Mouse (Mus musculus) urinary bladder, postnatal 14 days (tissue): ENCODE measurements around the gene 6430571L13Rik.

Experiments used
- DNase-seq: peaks from one replicate; pipeline ENCODE4 v3.0.0; 2021; ENCODE audit warnings: low spot score

Gene 6430571L13Rik

DNA sequence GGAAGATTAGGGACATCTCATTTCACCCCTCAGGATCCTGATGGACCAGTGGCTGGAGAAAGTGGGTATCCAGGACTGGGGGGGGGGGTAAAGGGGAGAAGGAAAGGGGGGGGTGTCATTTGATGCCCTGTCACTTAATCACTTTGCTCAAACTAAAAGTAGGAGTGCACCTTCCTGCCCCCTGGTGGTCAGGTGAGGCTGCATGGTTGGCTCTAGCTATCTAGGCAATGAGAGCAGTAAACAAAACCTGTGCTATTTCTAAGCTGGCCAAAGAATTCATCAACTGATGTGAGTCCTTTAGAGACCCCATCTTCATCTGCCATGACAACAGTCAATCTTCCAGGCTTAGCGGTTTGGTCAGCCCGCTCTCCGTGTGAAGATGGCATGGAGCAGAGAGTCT is 46.3 kb downstream of the 6430571L13Rik start:
- peak; percentile 46 for DNase-seq

DNA sequence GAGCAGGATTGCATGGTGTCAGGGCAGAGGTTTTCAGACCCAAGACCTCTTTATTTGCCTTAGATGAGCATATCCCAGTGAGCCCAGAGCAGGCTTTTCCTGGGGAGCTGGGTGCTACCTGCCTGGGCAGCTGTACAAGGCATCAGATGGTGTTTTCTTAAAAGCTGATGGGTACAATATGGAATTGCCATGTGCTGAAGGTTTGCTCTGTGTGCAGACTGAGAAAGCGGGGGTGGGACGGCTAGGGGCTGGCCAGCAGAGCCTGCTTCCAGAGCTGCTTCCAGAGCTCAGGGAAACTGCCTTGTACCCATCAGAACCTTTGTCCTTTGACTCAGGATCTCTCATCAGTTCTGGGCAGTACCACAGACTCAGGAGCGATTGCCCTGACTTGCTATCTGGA is 47.3 kb downstream of the 6430571L13Rik start:
- no peak for DNase-seq

GRCm38 (mm10) chr9:107388263-107388662 is 47.9 kb downstream of the 6430571L13Rik start:
- DNase-seq = no peak

DNA sequence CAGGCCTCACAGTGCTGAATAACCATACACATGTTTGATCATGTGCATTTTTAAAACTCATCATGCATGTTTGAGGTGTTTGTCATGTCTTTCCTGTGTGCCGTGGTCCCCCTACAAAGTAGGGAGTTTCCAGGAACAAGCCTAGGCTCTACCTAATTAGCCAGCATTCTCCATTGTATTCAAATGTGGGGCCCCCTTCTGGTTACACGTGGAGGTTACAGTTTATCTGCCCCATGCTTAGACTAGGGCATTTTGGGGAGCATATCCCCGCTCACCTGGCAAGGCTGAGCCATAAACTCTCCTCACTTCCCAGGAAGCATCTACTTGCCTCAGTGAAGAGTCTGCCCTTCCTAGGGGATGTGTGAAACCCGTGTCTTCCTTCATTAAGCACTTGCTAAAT is 56.0 kb downstream of the 6430571L13Rik start:
- no peak for DNase-seq

DNA sequence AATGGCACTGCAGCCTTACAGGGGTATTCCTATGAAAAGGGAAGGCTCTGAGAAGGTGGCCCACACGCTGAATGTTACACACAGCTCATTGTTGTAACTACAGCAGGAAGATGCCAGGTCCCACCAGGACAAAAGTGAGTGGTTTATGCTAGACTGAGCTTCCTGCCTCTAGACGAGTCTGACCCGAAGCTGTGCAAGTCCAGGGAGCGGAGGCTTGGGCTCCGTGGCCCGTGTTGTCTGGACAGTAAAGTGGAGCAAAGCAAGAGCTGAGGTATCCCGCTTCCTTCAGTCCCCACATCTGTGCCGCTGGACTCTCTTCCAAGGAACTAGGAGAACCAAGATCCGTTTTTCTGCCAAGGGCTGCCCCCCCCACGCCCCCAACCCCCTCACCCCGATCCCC is 58.6 kb downstream of the 6430571L13Rik start:
- no peak for DNase-seq

GRCm38 (mm10) chr9:107399491-107399971 is 59.1 kb downstream of the 6430571L13Rik start, which contains the start of gene Cacna2d2:
TSS of gene Cacna2d2 (plus strand) at chr9:107399612.
- DNase-seq = peak; percentile 35

GRCm38 (mm10) chr9:107400060-107400511 is 59.7 kb downstream of the 6430571L13Rik start:
- no peak for DNase-seq

GRCm38 (mm10) chr9:107400666-107401285 is 60.4 kb downstream of the 6430571L13Rik start:
- no peak for DNase-seq
